Mouse (Mus musculus) brain, adult 10 weeks (tissue): ENCODE results near the gene 9930021J03Rik. TPM values are rescaled to one million over a fixed set of nuclear protein-coding genes. Genes with fewer than 3 reads are reported as not detected.

Experiments
- polyA plus RNA-seq: library from polyadenylated mRNA; stranded (reverse); fragments of 350-450 nt; fragmentation: Illumina TruSeq; extraction: RNeasy Lipid Tissue Mini Kit (QIAGEN cat#74804); gene quantifications from one replicate; pipeline ENCODE4 v1.2.3, GENCODE M21; 2015; ENCODE audit warnings: low read depth, low replicate concordance

The 9930021J03Rik gene
- polyA plus RNA-seq = 22.6 TPM

DNA sequence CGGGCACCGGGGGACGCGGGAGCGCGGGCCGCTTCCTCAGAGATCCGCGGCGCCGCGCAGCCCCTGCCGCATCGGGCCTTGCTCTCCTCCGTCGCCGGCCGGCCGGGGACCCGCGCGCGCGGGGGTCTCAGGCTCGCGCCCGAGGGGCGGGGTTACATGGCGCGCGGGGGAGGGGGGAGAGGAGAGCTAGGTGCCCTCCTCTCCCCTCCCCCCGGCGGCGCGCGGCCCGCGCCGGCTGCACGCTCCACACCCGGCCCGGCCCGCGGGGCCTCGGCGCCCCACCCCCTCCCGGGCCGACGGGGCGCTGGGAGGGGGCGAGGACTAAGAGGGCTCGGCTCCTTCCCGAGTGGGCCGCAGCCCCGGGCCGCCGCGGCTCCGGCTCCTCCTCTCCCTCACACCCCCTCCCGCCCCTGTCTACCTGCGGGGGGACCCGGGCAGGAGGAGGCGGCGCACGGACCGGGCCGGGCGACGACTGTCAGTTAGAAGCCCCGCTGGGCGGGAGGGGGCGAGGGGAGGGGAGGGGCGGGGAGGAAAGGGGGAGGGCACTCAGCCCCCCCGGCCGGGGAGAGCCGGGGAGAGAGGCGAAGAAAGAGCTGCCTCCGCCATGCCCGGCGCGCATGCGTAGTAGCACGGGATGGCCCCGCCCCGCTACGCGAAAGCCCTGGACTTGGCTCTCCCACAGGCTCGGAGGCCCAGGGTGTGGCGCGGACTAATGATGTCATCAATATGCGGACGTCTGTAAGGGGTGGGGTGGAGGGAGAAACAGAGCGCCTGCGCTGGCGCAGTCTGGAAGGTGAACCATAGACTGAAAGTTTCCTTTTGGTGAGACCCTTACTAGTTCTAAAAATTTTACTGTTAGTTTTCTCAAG is at the start of gene 9930021J03Rik:
Gene 9930021J03Rik (minus strand): TSS at position 73 of the 869 bp plus-strand sequence.

DNA sequence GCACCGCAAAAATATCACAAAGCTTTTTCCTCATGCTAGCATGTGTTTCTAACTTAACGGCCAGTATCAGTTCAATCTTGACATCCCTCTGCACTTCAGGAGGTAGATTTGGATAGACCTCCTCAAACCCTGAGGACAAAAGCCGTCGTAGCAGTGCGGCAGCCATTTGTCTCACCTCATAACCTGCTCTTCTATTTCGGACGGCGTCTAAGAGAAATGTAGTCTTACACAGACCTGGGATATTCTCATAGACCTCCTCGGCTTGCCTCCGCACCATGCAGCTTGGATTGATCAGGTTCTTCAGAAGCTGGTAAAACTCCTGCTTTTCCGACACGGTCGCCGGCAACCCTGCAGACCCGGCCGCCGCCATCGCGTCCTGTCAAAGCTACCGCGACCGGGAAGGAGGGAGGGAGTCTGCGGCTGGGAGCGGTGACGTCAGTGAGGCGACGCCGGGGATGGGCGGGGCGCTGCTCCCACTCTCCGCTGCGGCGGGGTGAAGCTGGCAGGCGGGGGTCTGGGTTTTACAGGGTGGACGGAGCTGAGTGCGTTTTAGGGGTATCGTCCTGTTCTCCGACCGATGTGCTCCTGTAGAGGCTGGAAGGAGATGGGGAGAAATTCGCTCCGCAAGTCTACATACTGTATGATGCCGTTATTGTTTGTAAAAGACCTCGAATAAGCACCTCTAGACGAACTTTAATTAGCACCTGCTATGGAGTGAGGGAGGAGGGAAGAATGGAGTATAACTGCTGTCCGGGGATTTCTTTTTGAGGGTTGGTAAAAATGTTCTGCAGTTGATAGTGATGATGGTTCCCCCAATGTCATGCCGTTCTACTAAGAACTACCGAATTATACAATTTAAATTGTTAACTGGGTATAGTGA is 7.0 kb upstream of the 9930021J03Rik start, which contains the start of gene Ranbp6:
Gene Ranbp6 (minus strand): TSS at position 394 of the 880 bp plus-strand sequence.

DNA sequence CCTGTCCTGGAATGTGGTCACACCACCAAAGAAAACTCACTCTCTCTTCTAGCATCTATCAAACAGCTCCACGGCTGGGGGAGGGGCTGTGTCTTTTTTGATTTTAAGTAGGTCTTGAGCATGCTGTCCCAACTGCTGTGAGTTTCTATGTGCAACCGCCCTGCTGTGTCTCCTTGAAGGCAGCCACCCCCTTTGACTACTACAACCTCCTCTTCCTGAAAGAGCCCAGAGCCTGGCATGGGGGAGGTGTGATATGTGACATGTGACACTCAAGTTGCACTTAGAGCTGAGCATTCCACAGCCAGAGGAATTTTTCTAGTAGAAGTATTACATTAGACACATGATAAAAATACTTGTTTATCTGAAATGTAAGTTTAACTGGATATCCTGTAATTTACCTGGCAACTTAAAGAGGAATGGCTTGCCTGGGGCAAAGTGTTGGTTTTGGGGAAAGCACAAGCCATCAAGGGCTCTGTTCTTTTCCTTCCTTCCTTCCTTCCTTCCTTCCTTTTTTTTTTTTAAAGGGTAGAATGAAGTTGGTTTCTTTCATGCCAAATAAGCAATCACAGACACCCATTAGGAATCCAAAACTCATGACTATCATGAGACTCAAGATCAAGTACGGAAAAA is 108.4 kb downstream of the 9930021J03Rik start, which contains the start of gene Mlana:
Gene Mlana (plus strand): TSS at position 580 of the 630 bp plus-strand sequence.

Other genes with a start within 250 kb of the 9930021J03Rik start
- gene Ermp1, start 157.6 kb downstream of the 9930021J03Rik start, polyA plus RNA-seq = 40.2 TPM
- gene Mlana, start 108.2 kb downstream of the 9930021J03Rik start, polyA plus RNA-seq = not detected
- 32.7 TPM for gene Ranbp6, start 7.0 kb upstream of the 9930021J03Rik start, polyA plus RNA-seq
- 69.1 TPM for gene Il33, start 119.1 kb upstream of the 9930021J03Rik start, polyA plus RNA-seq
- gene Trpd52l3, start 197.8 kb upstream of the 9930021J03Rik start, polyA plus RNA-seq = not detected
- 50.1 TPM for gene Uhrf2, start 224.5 kb upstream of the 9930021J03Rik start, polyA plus RNA-seq